Mouse (Mus musculus): ENCODE results near the gene Fn3krp. TPM values are rescaled to one million over a fixed set of nuclear protein-coding genes. Genes with fewer than 3 reads are reported as not detected.

The Fn3krp gene
- total and polyA plus RNA-seq, 3 experiments = 6.8 to 77.1 (median 25.9) TPM

- H3K27ac ChIP-seq (ENCODE audit: control insufficient read depth, low read depth, low read length) = peak overlapping the region; percentile 32; the same call in 1 of the 2 replicates
- no peaks in the 10 kb centered on the region for H3K27me3 ChIP-seq (ENCODE audit: control insufficient read depth in 1 of 2, insufficient read depth in 2 of 2, low read length in 2 of 2)
- no peaks in the 10 kb centered on the region for H3K79me2 ChIP-seq (ENCODE audit: control insufficient read depth, insufficient read depth, low read length, poor library complexity)
- no peaks in the 10 kb centered on the region for H3K9me3 ChIP-seq (replicated peaks; ENCODE audit: insufficient read depth, low read length)
- no peaks in the 10 kb centered on the region for H3K4me1 ChIP-seq (ENCODE audit: control insufficient read depth in 1 of 2, insufficient read depth in 2 of 2, low read length in 2 of 2)
- H3K9ac ChIP-seq (ENCODE audit: control insufficient read depth, low read depth, low read length, poor library complexity, severe bottlenecking) = no peak overlapping the region
- H3K36me3 ChIP-seq (ENCODE audit: control insufficient read depth in 1 of 2, insufficient read depth in 2 of 2, low read length in 2 of 2) = peaks cover 0 to 15% of the 10 kb centered on the region in 2 experiments; a peak in 3 of 4 replicates
- DNase-seq (ENCODE audit: low read depth, low spot score) = no peak
- H3K4me3 ChIP-seq (ENCODE audit: control insufficient read depth in 1 of 2, insufficient read depth in 1 of 2, low read depth in 2 of 2, low read length in 2 of 2) = no peak overlapping the region
- TF ChIP-seq KAT2A (conservative IDR thresholded peaks at IDR 0.05; ENCODE audit: low read depth, low read length) (no peak), POLR2AphosphoS2 (IDR thresholded peaks at IDR 0.05; ENCODE audit: low read length) (no peak), JUND (IDR thresholded peaks at IDR 0.05; ENCODE audit: low read depth, low read length) (no peak), ZMIZ1 (IDR thresholded peaks at IDR 0.05; ENCODE audit: low read depth, low read length) (no peak), RAD21 (IDR thresholded peaks at IDR 0.05; ENCODE audit: low read depth, low read length) (no peak), NELFE (IDR thresholded peaks at IDR 0.05; ENCODE audit: low read depth, low read length) (no peak), TAL1 (IDR thresholded peaks at IDR 0.05; ENCODE audit: low read length) (no peak), POLR2A (IDR thresholded peaks at IDR 0.05; ENCODE audit: control insufficient read depth in 1 of 2, insufficient read depth in 1 of 2, low read depth in 1 of 2, low read length in 2 of 2, poor library complexity in 1 of 2) (no peak), RCOR1 (IDR thresholded peaks at IDR 0.05; ENCODE audit: low read depth, low read length) (no peak), HCFC1 (IDR thresholded peaks at IDR 0.05; ENCODE audit: low read depth, low read length) (no peak), GABPA (IDR thresholded peaks at IDR 0.05; ENCODE audit: low read depth, low read length) (no peak), MXI1 (IDR thresholded peaks at IDR 0.05; ENCODE audit: low read depth, low read length) (no peak), ZC3H11A (IDR thresholded peaks at IDR 0.05; ENCODE audit: low read depth, low read length) (no peak), USF1 (IDR thresholded peaks at IDR 0.05; ENCODE audit: low read depth, low read length) (no peak), ZKSCAN1 (IDR thresholded peaks at IDR 0.05; ENCODE audit: low read depth, low read length) (no peak), SMC3 (IDR thresholded peaks at IDR 0.05; ENCODE audit: low read depth, low read length) (no peak)
Observed at GRCm38 (mm10) chr11:121479476-121480203, 58.4 kb downstream of the Fn3krp start.

Other genes with a start within 250 kb of the Fn3krp start
- gene Hexdc, start 217.0 kb upstream of the Fn3krp start, total RNA-seq (2012; rRNA removed) = 6.4 and 7.1 TPM in 2 replicates
- 1 to 10 TPM in 1 of 2 experiments, not detected in 1; 9.0 TPM for gene Hexdc, start 217.0 kb upstream of the Fn3krp start, polyA plus RNA-seq (2012; ENCODE audit: insufficient read depth in 1 of 2, insufficient read length in 2 of 2, low read depth in 1 of 2, low replicate concordance in 2 of 2, missing spikeins in 1 of 2)
- gene Ogfod3, start 216.7 kb upstream of the Fn3krp start, total RNA-seq (2012; rRNA removed) = 10.1 and 12.7 TPM in 2 replicates
- 10 to 100 TPM in 1 of 2 experiments, not detected in 1; 12.3 TPM for gene Ogfod3, start 216.7 kb upstream of the Fn3krp start, polyA plus RNA-seq (2012; ENCODE audit: insufficient read depth in 1 of 2, insufficient read length in 2 of 2, low read depth in 1 of 2, low replicate concordance in 2 of 2, missing spikeins in 1 of 2)
- gene Cybc1, start 192.1 kb upstream of the Fn3krp start, total RNA-seq (2012; rRNA removed) = 42.5 and 46.1 TPM in 2 replicates
- gene Cybc1, start 192.1 kb upstream of the Fn3krp start, polyA plus RNA-seq (2012; ENCODE audit: insufficient read depth in 1 of 2, insufficient read length in 2 of 2, low read depth in 1 of 2, low replicate concordance in 2 of 2, missing spikeins in 1 of 2) = 10 to 100 TPM in 1 of 2 experiments, not detected in 1; 43.6 TPM
- gene Narf, start 184.1 kb upstream of the Fn3krp start, total RNA-seq (2012; rRNA removed) = 31.9 and 45.3 TPM in 2 replicates
- gene Narf, start 184.1 kb upstream of the Fn3krp start, polyA plus RNA-seq (2012; ENCODE audit: insufficient read depth in 1 of 2, insufficient read length in 2 of 2, low read depth in 1 of 2, low replicate concordance in 2 of 2, missing spikeins in 1 of 2) = 10 to 100 TPM in 1 of 2 experiments, not detected in 1; 44.9 TPM
- 59.6 and 64.5 TPM in 2 replicates for gene Foxk2, start 161.4 kb upstream of the Fn3krp start, total RNA-seq (2012; rRNA removed)
- gene Foxk2, start 161.4 kb upstream of the Fn3krp start, polyA plus RNA-seq (2012; ENCODE audit: insufficient read depth in 1 of 2, insufficient read length in 2 of 2, low read depth in 1 of 2, low replicate concordance in 2 of 2, missing spikeins in 1 of 2) = 100 to 1,000 TPM in 1 of 2 experiments, 10 to 100 TPM in 1; 68.0 to 317 TPM
- gene Wdr45b, start 67.0 kb upstream of the Fn3krp start, total RNA-seq (2012; rRNA removed) = 41.5 and 41.9 TPM in 2 replicates
- gene Wdr45b, start 67.0 kb upstream of the Fn3krp start, polyA plus RNA-seq (2012; ENCODE audit: insufficient read depth in 1 of 2, insufficient read length in 2 of 2, low read depth in 1 of 2, low replicate concordance in 2 of 2, missing spikeins in 1 of 2) = 10 to 100 TPM in 1 of 2 experiments, not detected in 1; 39.3 TPM
- 0.23 and 0.39 TPM in 2 replicates for gene Rab40b, start 33.1 kb upstream of the Fn3krp start, total RNA-seq (2012; rRNA removed)
- not detected for gene Rab40b, start 33.1 kb upstream of the Fn3krp start, polyA plus RNA-seq (2012; ENCODE audit: insufficient read depth in 1 of 2, insufficient read length in 2 of 2, low read depth in 1 of 2, low replicate concordance in 2 of 2, missing spikeins in 1 of 2)
- gene Fn3k, start 13.5 kb downstream of the Fn3krp start, total RNA-seq (2012; rRNA removed) = 0.27 TPM in 1 of 2 replicates, not detected in the other
- under 1 TPM in 1 of 2 experiments, not detected in 1; 0.07 TPM for gene Fn3k, start 13.5 kb downstream of the Fn3krp start, polyA plus RNA-seq (2012; ENCODE audit: insufficient read depth in 1 of 2, insufficient read length in 2 of 2, low read depth in 1 of 2, low replicate concordance in 2 of 2, missing spikeins in 1 of 2)
- 65.3 and 72.3 TPM in 2 replicates for gene Tbcd, start 30.5 kb downstream of the Fn3krp start, total RNA-seq (2012; rRNA removed)
- 10 to 100 TPM in 1 of 2 experiments, not detected in 1; 50.0 TPM for gene Tbcd, start 30.5 kb downstream of the Fn3krp start, polyA plus RNA-seq (2012; ENCODE audit: insufficient read depth in 1 of 2, insufficient read length in 2 of 2, low read depth in 1 of 2, low replicate concordance in 2 of 2, missing spikeins in 1 of 2)
- gene Zfp750, start 97.9 kb downstream of the Fn3krp start, total RNA-seq (2012; rRNA removed) = 0.08 TPM in 1 of 2 replicates, not detected in the other
- under 1 TPM in 1 of 2 experiments, not detected in 1; 0.06 TPM for gene Zfp750, start 97.9 kb downstream of the Fn3krp start, polyA plus RNA-seq (2012; ENCODE audit: insufficient read depth in 1 of 2, insufficient read length in 2 of 2, low read depth in 1 of 2, low replicate concordance in 2 of 2, missing spikeins in 1 of 2)

All from MEL (cell line).